Mouse (Mus musculus) splenic B cell, adult 2 months (primary cell): Measurements from ENCODE around the gene Taf10.
"Not testable (repeated sequence)": the region's sequence is repeated elsewhere in the genome, so short reads cannot be mapped to it uniquely, and the experiment has no call there.

Experiments
- DNase-seq: peaks from one replicate; pipeline ENCODE4 v3.0.0-alpha.2; 2011; ENCODE audit warnings: low read depth, low spot score
- H3K27me3 ChIP-seq: 2 replicates; pipeline ENCODE4 v1.6.1; 2012; ENCODE audit warnings: mild to moderate bottlenecking, low read length, moderate library complexity, mixed read lengths; ENCODE audit not compliant: control insufficient read depth, poor library complexity, insufficient read depth, severe bottlenecking
- H3K36me3 ChIP-seq: 2 replicates; pipeline ENCODE4 v1.6.1; 2012; ENCODE audit warnings: mild to moderate bottlenecking, low read length, moderate library complexity, mixed read lengths; ENCODE audit not compliant: control insufficient read depth, poor library complexity, insufficient read depth, severe bottlenecking

The Taf10 gene

GRCm38 (mm10) chr7:105772331-105772730, 28.2 kb upstream of the Taf10 start:
- Histone ChIP-seq H3K36me3 (no peaks in the 10 kb centered on the region), H3K27me3 (no peaks in the 10 kb centered on the region)
- DNase-seq: no peak

- no peaks in the 10 kb centered on the region for H3K27me3 ChIP-seq
- no peaks in the 10 kb centered on the region for H3K36me3 ChIP-seq
- DNase-seq: no peak
Observed at GRCm38 (mm10) chr7:105769959-105770358, 25.8 kb upstream of the Taf10 start.

GRCm38 (mm10) chr7:105767729-105768165, 23.6 kb upstream of the Taf10 start:
- Histone ChIP-seq H3K36me3 (no peaks in the 10 kb centered on the region), H3K27me3 (no peaks in the 10 kb centered on the region)
- no peak for DNase-seq

- no peak for DNase-seq
- H3K27me3 ChIP-seq: no peaks in the 10 kb centered on the region
- H3K36me3 ChIP-seq: no peaks in the 10 kb centered on the region
Observed at GRCm38 (mm10) chr7:105764331-105764730, 20.2 kb upstream of the Taf10 start.

- DNase-seq: no peak
- Histone ChIP-seq H3K36me3 (no peaks in the 10 kb centered on the region), H3K27me3 (no peaks in the 10 kb centered on the region)
Observed at GRCm38 (mm10) chr7:105762517-105763270, 18.5 kb upstream of the Taf10 start.

- H3K36me3 ChIP-seq: no peaks in the 10 kb centered on the region
- no peak for DNase-seq
Observed at GRCm38 (mm10) chr7:105761813-105762484, 17.8 kb upstream of the Taf10 start.

GRCm38 (mm10) chr7:105753281-105753680, 9.1 kb upstream of the Taf10 start:
- H3K27me3 ChIP-seq: no peaks in the 10 kb centered on the region
- no peak for DNase-seq
- H3K36me3 ChIP-seq: no peaks in the 10 kb centered on the region; the same call in 1 of the 2 replicates

More at GRCm38 (mm10) chr7:105761813-105762484, 17.8 kb upstream of the Taf10 start:
- no peaks in the 10 kb centered on the region for H3K27me3 ChIP-seq

GRCm38 (mm10) chr7:105752716-105753115, 8.6 kb upstream of the Taf10 start:
- no peaks in the 10 kb centered on the region; the same call in 1 of the 2 replicates for H3K36me3 ChIP-seq
- no peaks in the 10 kb centered on the region for H3K27me3 ChIP-seq
- no peak for DNase-seq

- Histone ChIP-seq H3K27me3 (no peaks in the 10 kb centered on the region), H3K36me3 (no peaks in the 10 kb centered on the region; the same call in 1 of the 2 replicates)
- DNase-seq: peak; percentile 97
Observed at GRCm38 (mm10) chr7:105751491-105752433, 7.6 kb upstream of the Taf10 start, which contains the start of gene Tpp1. Gene Tpp1 (minus strand): TSS chr7:105752235.

- Histone ChIP-seq H3K27me3 (no peaks in the 10 kb centered on the region), H3K36me3 (peaks cover 2% of the 10 kb centered on the region; the same call in 1 of the 2 replicates)
- no peak for DNase-seq
Observed at GRCm38 (mm10) chr7:105747776-105748175, 3.6 kb upstream of the Taf10 start.

- DNase-seq, H3K27me3 ChIP-seq, H3K36me3 ChIP-seq: not testable (repeated sequence)
Observed at GRCm38 (mm10) chr7:105743246-105743925, 775 bp downstream of the Taf10 start.

- H3K36me3 ChIP-seq, DNase-seq, H3K27me3 ChIP-seq: not testable (repeated sequence)
Observed at GRCm38 (mm10) chr7:105742539-105743215, 1.5 kb downstream of the Taf10 start.

- peaks cover 4% of the 10 kb centered on the region for H3K36me3 ChIP-seq
- no peaks in the 10 kb centered on the region for H3K27me3 ChIP-seq
- DNase-seq: no peak
Observed at GRCm38 (mm10) chr7:105741978-105742377, 2.2 kb downstream of the Taf10 start.
